Mouse (Mus musculus) megakaryocyte, embryonic 14.5 days (primary cell): ENCODE measurements around the gene Sulf2.

Source experiments
- FLI1 ChIP-seq: IDR thresholded peaks from 2 replicates; pipeline ENCODE4 v1.6.1; 2012; ENCODE audit warnings: low read length, inconsistent platforms, mixed read lengths
- GATA1 ChIP-seq: IDR thresholded peaks from 3 replicates; pipeline ENCODE4 v1.6.1; 2012; ENCODE audit warnings: mixed read lengths, low read length, inconsistent platforms, borderline replicate concordance

DNA sequence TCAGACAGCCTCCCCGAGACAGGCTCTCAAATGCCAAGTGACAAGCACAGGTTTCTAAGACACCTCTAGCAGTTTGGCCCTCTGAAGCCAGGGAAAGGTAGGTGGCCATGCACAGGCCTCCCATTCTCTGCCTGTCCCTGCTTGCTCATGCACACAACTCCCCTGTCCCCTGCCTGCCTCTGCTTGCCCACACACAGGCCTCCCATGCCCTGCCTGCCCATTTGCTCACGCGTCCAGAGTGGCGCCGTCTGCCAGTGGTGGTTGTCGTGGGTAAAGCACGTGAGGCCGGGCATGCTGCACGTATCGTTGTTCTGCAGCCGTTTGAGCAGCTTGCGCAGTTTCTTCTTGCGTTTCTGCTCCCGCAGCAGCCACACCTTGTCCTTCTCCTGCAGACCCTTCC, 76.2 kb downstream of the Sulf2 start:
- TF ChIP-seq FLI1 = no peak
- TF ChIP-seq GATA1 = no peak
